Mouse (Mus musculus): Measurements from ENCODE around the gene Cyp1a1.
A peak's percentile ranks its signal among the peaks of the same experiment; 100 is the strongest.

Cyp1a1 gene

GRCm38 (mm10) chr9:57687751-57688150, at the start of gene Cyp1a1:
TSS of gene Cyp1a1 (plus strand) at chr9:57687928.
- no peaks in the 10 kb centered on the region for H3K36me3 ChIP-seq (ENCODE audit: control insufficient read depth, insufficient read depth, low read length, poor library complexity, severe bottlenecking)
- DNase-seq (ENCODE audit: low read depth, low spot score): no peak
- H3K27me3 ChIP-seq (ENCODE audit: control insufficient read depth, insufficient read depth, low read length, poor library complexity, severe bottlenecking): no peaks in the 10 kb centered on the region; the same call in 1 of the 2 replicates

GRCm38 (mm10) chr9:57638651-57639459, 48.9 kb upstream of the Cyp1a1 start:
- peak; percentile 60 for DNase-seq (ENCODE audit: low read depth, low spot score)
- no peaks in the 10 kb centered on the region; the same call in 1 of the 2 replicates for H3K36me3 ChIP-seq (ENCODE audit: control insufficient read depth, insufficient read depth, low read length, poor library complexity, severe bottlenecking)
- H3K27me3 ChIP-seq (ENCODE audit: control insufficient read depth, insufficient read depth, low read length, poor library complexity, severe bottlenecking): no peaks in the 10 kb centered on the region

- peak; percentile 41 for DNase-seq (ENCODE audit: low read depth, low spot score)
- Histone ChIP-seq H3K27me3 (ENCODE audit: control insufficient read depth, insufficient read depth, low read length, poor library complexity, severe bottlenecking) (no peaks in the 10 kb centered on the region), H3K36me3 (ENCODE audit: control insufficient read depth, insufficient read depth, low read length, poor library complexity, severe bottlenecking) (no peaks in the 10 kb centered on the region; the same call in 1 of the 2 replicates)
Observed at GRCm38 (mm10) chr9:57639661-57640328, 47.9 kb upstream of the Cyp1a1 start.

- Histone ChIP-seq H3K36me3 (ENCODE audit: control insufficient read depth, insufficient read depth, low read length, poor library complexity, severe bottlenecking) (no peaks in the 10 kb centered on the region), H3K27me3 (ENCODE audit: control insufficient read depth, insufficient read depth, low read length, poor library complexity, severe bottlenecking) (no peaks in the 10 kb centered on the region)
- peak; percentile 95 for DNase-seq (ENCODE audit: low read depth, low spot score)
Observed at GRCm38 (mm10) chr9:57640384-57640783, 47.3 kb upstream of the Cyp1a1 start.

GRCm38 (mm10) chr9:57641022-57641421, 46.7 kb upstream of the Cyp1a1 start:
- H3K27me3 ChIP-seq (ENCODE audit: control insufficient read depth, insufficient read depth, low read length, poor library complexity, severe bottlenecking): no peaks in the 10 kb centered on the region
- DNase-seq (ENCODE audit: low read depth, low spot score): no peak
- H3K36me3 ChIP-seq (ENCODE audit: control insufficient read depth, insufficient read depth, low read length, poor library complexity, severe bottlenecking): no peaks in the 10 kb centered on the region

GRCm38 (mm10) chr9:57641775-57642550, 45.8 kb upstream of the Cyp1a1 start:
- peak; percentile 46 for DNase-seq (ENCODE audit: low read depth, low spot score)
- H3K36me3 ChIP-seq (ENCODE audit: control insufficient read depth, insufficient read depth, low read length, poor library complexity, severe bottlenecking): no peaks in the 10 kb centered on the region
- H3K27me3 ChIP-seq (ENCODE audit: control insufficient read depth, insufficient read depth, low read length, poor library complexity, severe bottlenecking): no peaks in the 10 kb centered on the region

GRCm38 (mm10) chr9:57643169-57643855, 44.4 kb upstream of the Cyp1a1 start:
- no peaks in the 10 kb centered on the region for H3K27me3 ChIP-seq (ENCODE audit: control insufficient read depth, insufficient read depth, low read length, poor library complexity, severe bottlenecking)
- H3K36me3 ChIP-seq (ENCODE audit: control insufficient read depth, insufficient read depth, low read length, poor library complexity, severe bottlenecking): no peaks in the 10 kb centered on the region; the same call in 1 of the 2 replicates
- DNase-seq (ENCODE audit: low read depth, low spot score): peak; percentile 54

GRCm38 (mm10) chr9:57643856-57644180, 43.9 kb upstream of the Cyp1a1 start:
- Histone ChIP-seq H3K36me3 (ENCODE audit: control insufficient read depth, insufficient read depth, low read length, poor library complexity, severe bottlenecking) (peaks cover 3% of the 10 kb centered on the region; the same call in 1 of the 2 replicates), H3K27me3 (ENCODE audit: control insufficient read depth, insufficient read depth, low read length, poor library complexity, severe bottlenecking) (no peaks in the 10 kb centered on the region)
- DNase-seq (ENCODE audit: low read depth, low spot score): peak; percentile 42

GRCm38 (mm10) chr9:57644442-57644943, 43.2 kb upstream of the Cyp1a1 start:
- H3K27me3 ChIP-seq (ENCODE audit: control insufficient read depth, insufficient read depth, low read length, poor library complexity, severe bottlenecking): no peaks in the 10 kb centered on the region
- peaks cover 3% of the 10 kb centered on the region; the same call in 1 of the 2 replicates for H3K36me3 ChIP-seq (ENCODE audit: control insufficient read depth, insufficient read depth, low read length, poor library complexity, severe bottlenecking)
- peak; percentile 38 for DNase-seq (ENCODE audit: low read depth, low spot score)

GRCm38 (mm10) chr9:57644944-57645893, 42.5 kb upstream of the Cyp1a1 start:
- H3K36me3 ChIP-seq (ENCODE audit: control insufficient read depth, insufficient read depth, low read length, poor library complexity, severe bottlenecking): peaks cover 3% of the 10 kb centered on the region; the same call in 1 of the 2 replicates
- DNase-seq (ENCODE audit: low read depth, low spot score): peak; percentile 97
- no peaks in the 10 kb centered on the region for H3K27me3 ChIP-seq (ENCODE audit: control insufficient read depth, insufficient read depth, low read length, poor library complexity, severe bottlenecking)

- DNase-seq (ENCODE audit: low read depth, low spot score): peak; percentile 76
- Histone ChIP-seq H3K27me3 (ENCODE audit: control insufficient read depth, insufficient read depth, low read length, poor library complexity, severe bottlenecking) (no peaks in the 10 kb centered on the region), H3K36me3 (ENCODE audit: control insufficient read depth, insufficient read depth, low read length, poor library complexity, severe bottlenecking) (peaks cover 3% of the 10 kb centered on the region; the same call in 1 of the 2 replicates)
Observed at GRCm38 (mm10) chr9:57646551-57647103, 41.1 kb upstream of the Cyp1a1 start.

- no peak for DNase-seq (ENCODE audit: low read depth, low spot score)
- Histone ChIP-seq H3K36me3 (ENCODE audit: control insufficient read depth, insufficient read depth, low read length, poor library complexity, severe bottlenecking) (peaks cover 3% of the 10 kb centered on the region; the same call in 1 of the 2 replicates), H3K27me3 (ENCODE audit: control insufficient read depth, insufficient read depth, low read length, poor library complexity, severe bottlenecking) (no peaks in the 10 kb centered on the region)
Observed at GRCm38 (mm10) chr9:57647286-57648108, 40.2 kb upstream of the Cyp1a1 start.
